Mouse (Mus musculus) ovary, postnatal 10 days (tissue): Measurements from ENCODE around the gene C130074G19Rik.
A peak's percentile ranks its signal among the peaks of the same experiment; 100 is the strongest.

Experiments used
- DNase-seq: peaks from one replicate; pipeline ENCODE4 v3.0.0; 2022; ENCODE audit warnings: low spot score

C130074G19Rik gene

GRCm38 (mm10) chr1:184837649-184838048 is 45.4 kb downstream of the C130074G19Rik start:
- no peak for DNase-seq

- DNase-seq = no peak
Measured at GRCm38 (mm10) chr1:184836350-184836749, 46.7 kb downstream of the C130074G19Rik start.

- no peak for DNase-seq
Measured at GRCm38 (mm10) chr1:184833499-184833898, 49.5 kb downstream of the C130074G19Rik start.

- no peak for DNase-seq
Measured at GRCm38 (mm10) chr1:184832211-184832610, 50.8 kb downstream of the C130074G19Rik start.

- DNase-seq = no peak
Measured at GRCm38 (mm10) chr1:184829897-184830296, 53.1 kb downstream of the C130074G19Rik start.

GRCm38 (mm10) chr1:184827175-184827701 is 55.8 kb downstream of the C130074G19Rik start:
- DNase-seq = no peak

GRCm38 (mm10) chr1:184825093-184825492 is 57.9 kb downstream of the C130074G19Rik start:
- DNase-seq = no peak

GRCm38 (mm10) chr1:184824439-184824851 is 58.6 kb downstream of the C130074G19Rik start:
- DNase-seq = peak; percentile 84

GRCm38 (mm10) chr1:184822678-184823077 is 60.3 kb downstream of the C130074G19Rik start:
- DNase-seq = no peak
